Mouse (Mus musculus) hindbrain, postnatal 0 days (tissue): Measurements from ENCODE around the gene Itm2c. TPM values are rescaled to one million over a fixed set of nuclear protein-coding genes. Genes with fewer than 3 reads are reported as not detected.
A peak's percentile ranks its signal among the peaks of the same experiment; 100 is the strongest.

Source experiments
- ATAC-seq: fragments of 200-750 bp; cut with Nextera tagmentation; 2 replicates; pipeline ENCODE4 v1.8.0; 2017; ENCODE audit warnings: mild to moderate bottlenecking, moderate TSS enrichment, moderate library complexity
- DNase-seq: peaks from one replicate; pipeline ENCODE4 v3.0.0-alpha.2; 2015; ENCODE audit warnings: low spot score
- H3K27ac ChIP-seq: fragments of 300-500 bp; sonication (generic); 2 replicates; pipeline ENCODE4 v1.5.1; 2014; ENCODE audit warnings: mild to moderate bottlenecking
- H3K27me3 ChIP-seq: fragments of 300-500 bp; sonication (generic); 2 replicates; pipeline ENCODE4 v1.6.1; 2014; ENCODE audit warnings: low read length, mixed read lengths; ENCODE audit not compliant: insufficient read depth
- H3K36me3 ChIP-seq: fragments of 300-500 bp; sonication (generic); 2 replicates; pipeline ENCODE4 v1.6.1; 2014; ENCODE audit warnings: low read length, mixed read lengths; ENCODE audit not compliant: insufficient read depth
- H3K4me1 ChIP-seq: fragments of 300-500 bp; sonication (generic); 2 replicates; pipeline ENCODE4 v1.6.1; 2014; ENCODE audit warnings: antibody characterized with exemption, low read length, mixed read lengths; ENCODE audit not compliant: insufficient read depth
- H3K4me2 ChIP-seq: fragments of 300-500 bp; sonication (generic); 2 replicates; pipeline ENCODE4 v1.6.1; 2014; ENCODE audit warnings: low read depth, mild to moderate bottlenecking, low read length, moderate library complexity, mixed read lengths
- H3K4me3 ChIP-seq: fragments of 300-500 bp; sonication (generic); 2 replicates; pipeline ENCODE4 v1.5.1; 2014; ENCODE audit warnings: low read length
- H3K9ac ChIP-seq: fragments of 300-500 bp; sonication (generic); replicated peaks from 2 replicates; pipeline ENCODE4 v1.6.1; 2014; ENCODE audit warnings: mild to moderate bottlenecking, low read length, moderate library complexity, mixed read lengths
- H3K9me3 ChIP-seq: fragments of 300-500 bp; sonication (generic); 2 replicates; pipeline ENCODE4 v1.6.1; 2016; ENCODE audit warnings: low read length, mixed read lengths
- CTCF ChIP-seq: IDR thresholded peaks from 2 replicates; pipeline ENCODE4 v1.5.1; 2016; ENCODE audit warnings: antibody characterized with exemption, control low read depth, low read depth
- WGBS: fragments of 180-500 bp; shearing (Covaris S2); extraction: QIAGEN DNeasy Blood & Tissue Kit; methylation state at CpG from one replicate; pipeline ENCODE4 v1.1.7; 2014; 5-methylcytosine and 5-hydroxymethylcytosine counted together
- polyA plus RNA-seq: library from polyadenylated mRNA; unstranded; fragments of >200 nt; fragmentation: Nextera tagmentation; extraction: Ambion mirVana; gene quantifications from 2 replicates; pipeline ENCODE4 v1.2.1, GENCODE M21; 2015
- total RNA-seq: library from RNA; depleted of rRNA; stranded (reverse); fragments of >200 nt; gene quantifications from 2 replicates; pipeline ENCODE4 v1.2.3, GENCODE M21; 2014

Gene Itm2c
- total and polyA plus RNA-seq, 2 experiments from 2014 or later, result 244 to 336 TPM

GRCm38 (mm10) chr1:85887221-85887620, 6.9 kb upstream of the Itm2c start:
- Histone ChIP-seq H3K9me3 (no peaks in the 10 kb centered on the region), H3K27me3 (no peaks in the 10 kb centered on the region), H3K4me2 (no peak overlapping the region), H3K9ac (no peak overlapping the region), H3K27ac (no peak overlapping the region), H3K36me3 (no peaks in the 10 kb centered on the region), H3K4me3 (no peak overlapping the region), H3K4me1 (no peaks in the 10 kb centered on the region)
- no peak for TF ChIP-seq CTCF
- DNase-seq (no peak), ATAC-seq (no peak)
- 91% methylated on average over 7 of the region's 7 CpGs for WGBS

- Histone ChIP-seq H3K36me3 (no peaks in the 10 kb centered on the region), H3K4me2 (peak overlapping the region; percentile 91), H3K9me3 (no peaks in the 10 kb centered on the region), H3K27ac (peak overlapping the region; percentile 86), H3K9ac (peak overlapping the region; percentile 81), H3K4me1 (peaks cover 39% of the 10 kb centered on the region), H3K27me3 (no peaks in the 10 kb centered on the region), H3K4me3 (peak overlapping the region; percentile 87)
- WGBS, result under 1% methylated on average over 30 of the region's 30 CpGs
- no peak for TF ChIP-seq CTCF
- DNase-seq, result peak; percentile 71
- peak; percentile 50 for ATAC-seq
Measured at GRCm38 (mm10) chr1:85894748-85895360, 773 bp downstream of the Itm2c start.

GRCm38 (mm10) chr1:85895391-85895837, 1.3 kb downstream of the Itm2c start:
- Histone ChIP-seq H3K9me3 (no peaks in the 10 kb centered on the region), H3K27me3 (no peaks in the 10 kb centered on the region), H3K4me2 (peak overlapping the region; percentile 91), H3K36me3 (no peaks in the 10 kb centered on the region), H3K4me3 (peak overlapping the region; percentile 87), H3K9ac (peak overlapping the region; percentile 81), H3K4me1 (peaks cover 45% of the 10 kb centered on the region), H3K27ac (peak overlapping the region; percentile 86)
- TF ChIP-seq CTCF, result peak; percentile 65
- peak; percentile 45 for ATAC-seq
- WGBS, result 2% methylated on average over 15 of the region's 15 CpGs
- DNase-seq, result peak; percentile 77

- Histone ChIP-seq H3K27ac (peak overlapping the region; percentile 86; the same call in 1 of the 2 replicates), H3K4me3 (peak overlapping the region; percentile 87), H3K4me1 (peaks cover 51% of the 10 kb centered on the region), H3K4me2 (peak overlapping the region; percentile 91), H3K9me3 (no peaks in the 10 kb centered on the region), H3K36me3 (no peaks in the 10 kb centered on the region), H3K9ac (peak overlapping the region; percentile 81), H3K27me3 (no peaks in the 10 kb centered on the region)
- DNase-seq (no peak), ATAC-seq (no peak)
- TF ChIP-seq CTCF, result no peak
- 47% methylated on average over 5 of the region's 5 CpGs for WGBS
Measured at GRCm38 (mm10) chr1:85896110-85896509, 2.0 kb downstream of the Itm2c start.

GRCm38 (mm10) chr1:85896781-85897700, 3.0 kb downstream of the Itm2c start:
- TF ChIP-seq CTCF, result no peak
- WGBS, result 39% methylated on average over 12 of the region's 12 CpGs
- Histone ChIP-seq H3K27me3 (no peaks in the 10 kb centered on the region), H3K36me3 (no peaks in the 10 kb centered on the region), H3K9ac (peak overlapping the region; percentile 46), H3K4me3 (peak overlapping the region; percentile 87), H3K9me3 (no peaks in the 10 kb centered on the region), H3K27ac (peak overlapping the region; percentile 86), H3K4me1 (peaks cover 60% of the 10 kb centered on the region), H3K4me2 (peak overlapping the region; percentile 91)
- DNase-seq (peak; percentile 42), ATAC-seq (no peak)

GRCm38 (mm10) chr1:85897901-85898760, 4.0 kb downstream of the Itm2c start:
- Histone ChIP-seq H3K27ac (peak overlapping the region; percentile 86), H3K4me1 (peaks cover 70% of the 10 kb centered on the region), H3K4me3 (peak overlapping the region; percentile 3; the same call in 1 of the 2 replicates), H3K27me3 (no peaks in the 10 kb centered on the region), H3K36me3 (peaks cover under 1% of the 10 kb centered on the region; the same call in 1 of the 2 replicates), H3K9me3 (no peaks in the 10 kb centered on the region), H3K9ac (peak overlapping the region; percentile 46), H3K4me2 (peak overlapping the region; percentile 91)
- no peak for ATAC-seq
- 25% methylated on average over 8 of the region's 8 CpGs for WGBS
- no peak for TF ChIP-seq CTCF
- DNase-seq, result no peak
